Mouse (Mus musculus): Measurements from ENCODE around the gene Efl1.

Efl1 gene

GRCm38 (mm10) chr7:82648353-82649080, at the start of gene Efl1, which contains the start of gene Saxo2:
TSS of gene Efl1 (plus strand) at chr7:82648614.
TSS of gene Saxo2 (minus strand) at chr7:82648528.
- DNase-seq (ENCODE audit: low spot score in 2 of 2), result peak; percentile 95

- no peak for DNase-seq (ENCODE audit: low spot score in 2 of 2)
These were observed 46.4 kb upstream of the Efl1 start for GRCm38 (mm10) chr7:82602008-82602407.

- DNase-seq (ENCODE audit: low spot score in 2 of 2), result no peak
These were observed 43.0 kb upstream of the Efl1 start for GRCm38 (mm10) chr7:82605425-82605824.

GRCm38 (mm10) chr7:82609629-82610028, 38.8 kb upstream of the Efl1 start:
- no peak for DNase-seq (ENCODE audit: low spot score in 2 of 2)

- DNase-seq (ENCODE audit: low spot score in 2 of 2), result no peak
These were observed 23.1 kb upstream of the Efl1 start for GRCm38 (mm10) chr7:82625342-82625741.

GRCm38 (mm10) chr7:82647183-82647582, 1.2 kb upstream of the Efl1 start:
- DNase-seq (ENCODE audit: low spot score in 2 of 2), result no peak

GRCm38 (mm10) chr7:82647909-82648308, 505 bp upstream of the Efl1 start:
- no peak for DNase-seq (ENCODE audit: low spot score in 2 of 2)

- DNase-seq (ENCODE audit: low spot score in 2 of 2), result no peak
These were observed 649 bp downstream of the Efl1 start for GRCm38 (mm10) chr7:82649081-82649445.

GRCm38 (mm10) chr7:82664604-82665003, 16.2 kb downstream of the Efl1 start:
- DNase-seq (ENCODE audit: low spot score in 2 of 2), result no peak

- DNase-seq (ENCODE audit: low spot score in 2 of 2), result no peak
These were observed 27.6 kb downstream of the Efl1 start for GRCm38 (mm10) chr7:82676001-82676400.

- DNase-seq (ENCODE audit: low spot score in 2 of 2), result no peak
These were observed 28.4 kb downstream of the Efl1 start for GRCm38 (mm10) chr7:82676834-82677233.

- DNase-seq (ENCODE audit: low spot score in 2 of 2), result no peak
These were observed 31.5 kb downstream of the Efl1 start for GRCm38 (mm10) chr7:82679901-82680300.

GRCm38 (mm10) chr7:82688736-82689135, 40.3 kb downstream of the Efl1 start:
- no peak for DNase-seq (ENCODE audit: low spot score in 2 of 2)

- DNase-seq (ENCODE audit: low spot score in 2 of 2), result no peak
These were observed 42.8 kb downstream of the Efl1 start for GRCm38 (mm10) chr7:82691021-82691738.

GRCm38 (mm10) chr7:82697668-82698067, 49.3 kb downstream of the Efl1 start:
- DNase-seq (ENCODE audit: low spot score in 2 of 2), result no peak

- DNase-seq (ENCODE audit: low spot score in 2 of 2), result no peak
These were observed 50.6 kb downstream of the Efl1 start for GRCm38 (mm10) chr7:82698968-82699367.

- no peak for DNase-seq (ENCODE audit: low spot score in 2 of 2)
These were observed 54.2 kb downstream of the Efl1 start for GRCm38 (mm10) chr7:82702384-82703343.

GRCm38 (mm10) chr7:82709172-82709571, 60.8 kb downstream of the Efl1 start:
- DNase-seq (ENCODE audit: low spot score in 2 of 2), result no peak

GRCm38 (mm10) chr7:82715210-82715911, 66.9 kb downstream of the Efl1 start:
- DNase-seq (ENCODE audit: low spot score in 2 of 2), result peak in 1 of 2 experiments; percentile 38

- DNase-seq (ENCODE audit: low spot score in 2 of 2), result no peak
These were observed 67.6 kb downstream of the Efl1 start for GRCm38 (mm10) chr7:82715912-82716601.

- DNase-seq (ENCODE audit: low spot score in 2 of 2), result no peak
These were observed 70.9 kb downstream of the Efl1 start for GRCm38 (mm10) chr7:82719285-82719684.
